Mouse (Mus musculus): Measurements from ENCODE around the gene Slc12a3.

DNA sequence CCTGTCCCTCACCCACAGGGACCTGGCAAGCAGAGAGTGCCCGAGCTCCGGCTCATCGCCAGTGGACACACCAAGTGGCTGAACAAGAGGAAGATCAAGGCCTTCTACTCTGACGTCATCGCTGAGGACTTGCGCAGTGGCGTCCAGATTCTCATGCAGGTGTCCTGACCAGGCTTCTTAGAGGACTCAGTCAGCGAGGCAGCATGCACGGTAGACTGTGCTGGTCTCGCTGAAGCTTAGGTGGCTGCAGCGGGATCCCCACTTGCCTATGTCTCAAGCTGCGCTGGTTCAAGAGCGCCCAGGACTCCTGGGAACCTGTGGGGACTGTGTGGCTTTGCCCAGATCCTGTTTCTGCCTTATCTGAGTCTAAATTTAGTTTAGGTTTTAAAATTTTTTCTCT lies 17.3 kb downstream of the Slc12a3 start:
- TF ChIP-seq POLR2A (IDR thresholded peaks at IDR 0.05; ENCODE audit: extremely low read depth, insufficient read depth, low read length) (no peak), CTCF (IDR thresholded peaks at IDR 0.05; ENCODE audit: low read depth, low read length) (no peak)

Measured in liver, adult 2 months (tissue).